18 mouse cellular contexts compared by ENCODE assay signal in the genomic region with DNA sequence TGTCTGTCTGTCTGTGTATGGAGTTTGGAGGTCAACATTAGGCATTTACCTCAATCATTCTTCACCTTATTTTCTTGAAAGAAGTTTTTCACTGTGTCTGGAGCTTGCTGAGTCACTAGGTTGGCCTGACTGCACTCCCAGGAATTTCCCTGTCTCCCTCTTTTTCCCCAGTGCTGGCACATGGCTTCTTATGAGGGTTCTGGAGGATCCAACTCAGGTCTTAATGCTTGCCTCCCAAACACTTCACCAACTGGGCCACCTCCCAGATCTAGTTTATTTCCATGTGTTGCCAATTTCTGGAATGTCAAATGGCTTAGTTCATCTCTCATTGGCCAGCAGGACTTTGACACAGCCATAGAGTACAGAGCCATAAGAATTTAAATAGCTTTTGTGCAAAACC. TPM values are rescaled to one million over a fixed set of nuclear protein-coding genes. Genes with fewer than 3 reads are reported as not detected.
"Had no signal": no experiment of that assay in that cellular context is flagged by ENCODE, and none has a peak within 500 bp of the region (broad histone marks: within the 10 kb centered on the region; RNA-seq: fewer than 3 reads in every experiment).

No protein-coding gene starts in this region.

- H3K4me1 ChIP-seq: liver, embryonic 13.5 days; neural tube, embryonic 13.5 days had no signal

- H3K27ac ChIP-seq: kidney, postnatal 0 days; left cerebral cortex, adult 2 months; liver, embryonic 13.5 days; macrophage; midbrain, embryonic 13.5 days; neural tube, embryonic 13.5 days had no signal

- H3K27me3 ChIP-seq: liver, embryonic 13.5 days; midbrain, embryonic 13.5 days; neural tube, embryonic 13.5 days had no signal

- ATAC-seq: midbrain, embryonic 13.5 days; midbrain, embryonic 16.5 days had no signal

- DNase-seq: kidney, adult 18-20 months; kidney, adult 9 months; kidney, postnatal 25 days; layer of hippocampus, postnatal 36 days; liver, embryonic 13.5 days; lung, adult 2 months; lung, postnatal 14 days; thymus, adult 18-20 months; thymus, postnatal 4 days had no signal

- H3K4me3 ChIP-seq: left cerebral cortex, adult 2 months; liver, embryonic 13.5 days; midbrain, embryonic 13.5 days; myocyte; neural tube, embryonic 13.5 days had no signal

RNA-seq across cellular contexts. Expression of gene Fas, which starts 14.5 kb away (rescaled TPM):
- polyA plus RNA-seq: testis, adult 2 months had no signal

RNA-seq across cellular contexts. Expression of gene Acta2, which starts 49.5 kb away (rescaled TPM):
- total RNA-seq: monocyte, adult 5-6 weeks had no signal
